Mouse (Mus musculus) adrenal gland, postnatal 10 days (tissue): ENCODE data around the gene Cox4i2. TPM values are rescaled to one million over a fixed set of nuclear protein-coding genes. Genes with fewer than 3 reads are reported as not detected.

Experiments
- DNase-seq: peaks from one replicate; pipeline ENCODE4 v3.0.0; 2021; ENCODE audit warnings: mixed read lengths
- total RNA-seq, 2 experiments: library from RNA; stranded (reverse); gene quantifications; 2 replicates each; pipeline ENCODE4 v1.2.3; 2021

The Cox4i2 gene
- total RNA-seq, 2 experiments from 2014 or later: 8.0 to 8.3 TPM

DNA sequence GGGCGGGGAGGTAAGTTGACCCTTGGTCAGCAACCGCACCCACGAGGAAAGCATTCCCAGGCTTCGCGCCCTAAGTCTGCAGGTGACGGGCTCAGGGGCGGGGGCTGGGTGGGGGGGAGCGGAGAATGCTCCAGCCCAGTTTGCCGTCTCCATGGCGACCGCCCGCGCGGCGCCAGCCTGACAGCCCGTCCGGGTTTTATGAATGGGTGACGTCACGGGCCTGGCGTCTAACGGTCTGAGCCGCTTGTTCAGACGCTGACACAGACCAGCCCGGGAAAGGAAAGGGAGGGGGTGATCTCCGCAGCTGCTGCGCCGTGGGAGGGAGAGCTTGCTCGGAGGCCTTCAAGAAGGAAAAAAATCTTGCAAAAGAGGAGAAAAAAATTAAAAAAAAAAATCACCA is 19.0 kb upstream of the Cox4i2 start:
- peak; percentile 98 for DNase-seq

DNA sequence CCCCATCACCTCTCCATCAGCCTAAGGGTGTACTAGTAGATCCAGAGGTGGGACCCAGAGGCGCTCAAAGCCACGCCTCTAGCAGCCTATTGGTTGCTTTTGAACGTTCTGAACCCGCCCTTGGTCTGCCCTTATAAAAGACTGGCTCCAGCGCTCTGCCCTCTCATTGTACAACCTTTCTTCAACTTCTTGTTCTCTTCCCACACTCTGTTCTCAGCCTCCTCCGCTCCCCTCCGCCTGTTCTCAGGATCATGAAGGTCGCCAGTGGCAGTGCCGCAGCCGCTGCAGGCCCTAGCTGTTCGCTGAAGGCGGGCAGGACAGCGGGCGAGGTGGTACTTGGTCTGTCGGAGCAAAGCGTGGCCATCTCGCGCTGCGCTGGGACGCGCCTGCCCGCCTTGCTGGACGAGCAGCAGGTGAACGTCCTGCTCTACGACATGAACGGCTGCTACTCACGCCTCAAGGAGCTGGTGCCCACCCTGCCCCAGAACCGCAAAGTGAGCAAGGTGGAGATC is 17.8 kb upstream of the Cox4i2 start, which contains the start of gene Id1:
Id1 (plus strand) TSS at position 162 of the 512 bp plus-strand sequence.
- peak; percentile 92 for DNase-seq

DNA sequence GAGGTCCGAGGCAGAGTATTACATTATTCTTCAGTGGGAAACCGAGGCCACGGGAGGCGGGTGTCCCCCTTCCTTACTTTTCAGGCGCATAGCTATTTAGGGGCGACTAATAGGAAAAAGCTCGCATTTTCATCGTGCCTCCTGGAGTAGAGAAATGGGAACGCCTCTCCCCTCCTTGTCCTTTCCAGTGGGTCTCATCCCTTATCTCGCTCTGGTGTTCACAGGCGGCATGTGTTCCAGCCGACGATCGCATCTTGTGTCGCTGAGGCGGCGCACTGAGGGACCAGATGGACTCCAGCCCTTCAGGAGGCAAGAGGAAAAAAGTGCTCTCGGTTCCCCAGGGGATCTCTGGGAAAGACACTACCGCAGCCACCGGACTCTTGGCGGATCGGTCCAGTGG is 17.2 kb upstream of the Cox4i2 start:
- DNase-seq: peak; percentile 61

DNA sequence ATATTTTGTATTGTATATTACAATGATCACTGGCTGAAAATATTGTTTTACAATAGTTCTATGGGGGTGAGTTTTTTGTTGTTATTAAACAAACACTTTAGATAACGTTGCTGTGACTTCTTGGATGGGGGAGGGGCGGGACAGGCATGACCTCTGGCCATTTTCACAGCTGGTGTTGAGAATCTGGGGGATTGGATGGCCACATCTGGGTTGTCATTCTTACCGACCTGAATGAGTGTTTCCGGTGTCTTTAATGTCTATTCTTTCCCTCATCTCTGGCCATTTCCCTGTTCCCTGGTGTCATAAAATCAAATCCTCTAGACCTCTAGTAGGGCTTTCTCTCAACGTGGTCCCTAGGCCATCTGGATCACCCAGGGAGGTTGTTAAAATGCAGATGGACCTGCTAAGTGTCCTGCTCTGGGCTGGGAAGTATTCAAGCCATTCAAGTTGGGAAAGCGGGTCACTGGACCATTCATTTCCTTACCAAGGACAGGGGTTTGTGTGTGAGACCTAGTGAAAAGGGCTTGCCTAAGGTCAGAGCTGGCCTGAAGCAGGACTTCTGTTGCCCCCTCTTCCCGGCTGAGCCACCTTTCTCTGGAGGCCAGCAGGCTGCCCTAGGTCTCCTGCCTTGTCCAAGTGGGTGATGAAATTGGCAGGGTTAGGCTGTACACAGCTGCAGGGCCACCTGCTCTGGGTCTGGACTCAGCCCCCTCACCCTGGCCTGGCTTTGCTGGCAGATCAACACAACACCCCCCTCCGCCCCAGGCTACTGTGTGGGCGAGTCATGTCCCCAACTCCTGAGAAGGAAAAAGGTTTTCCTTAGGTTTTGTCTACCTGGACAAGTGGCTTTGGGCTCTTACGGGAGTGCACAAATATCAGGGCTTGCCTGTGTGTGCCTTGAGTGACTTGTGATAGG is 16.4 kb upstream of the Cox4i2 start:
- DNase-seq: peak; percentile 75

DNA sequence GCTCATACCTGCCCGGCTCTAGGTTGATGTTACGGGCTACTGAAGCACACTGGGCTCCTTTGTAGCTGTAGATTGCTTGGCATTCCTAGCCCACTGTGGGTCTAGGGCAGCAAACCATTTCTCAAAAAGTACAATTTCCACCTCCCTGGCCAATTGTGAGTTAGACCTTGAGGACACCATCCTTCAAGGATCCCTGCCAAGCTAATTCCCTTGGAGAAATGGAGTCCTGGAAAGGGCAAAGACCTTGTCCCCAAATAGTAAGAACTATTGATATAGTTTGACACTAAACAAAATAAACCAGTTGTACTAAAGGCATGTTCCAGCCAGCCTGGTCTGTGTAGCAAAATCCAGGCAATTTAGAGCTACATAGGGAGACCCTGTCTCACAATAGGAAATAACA is 15.6 kb upstream of the Cox4i2 start:
- peak; percentile 65 for DNase-seq

DNA sequence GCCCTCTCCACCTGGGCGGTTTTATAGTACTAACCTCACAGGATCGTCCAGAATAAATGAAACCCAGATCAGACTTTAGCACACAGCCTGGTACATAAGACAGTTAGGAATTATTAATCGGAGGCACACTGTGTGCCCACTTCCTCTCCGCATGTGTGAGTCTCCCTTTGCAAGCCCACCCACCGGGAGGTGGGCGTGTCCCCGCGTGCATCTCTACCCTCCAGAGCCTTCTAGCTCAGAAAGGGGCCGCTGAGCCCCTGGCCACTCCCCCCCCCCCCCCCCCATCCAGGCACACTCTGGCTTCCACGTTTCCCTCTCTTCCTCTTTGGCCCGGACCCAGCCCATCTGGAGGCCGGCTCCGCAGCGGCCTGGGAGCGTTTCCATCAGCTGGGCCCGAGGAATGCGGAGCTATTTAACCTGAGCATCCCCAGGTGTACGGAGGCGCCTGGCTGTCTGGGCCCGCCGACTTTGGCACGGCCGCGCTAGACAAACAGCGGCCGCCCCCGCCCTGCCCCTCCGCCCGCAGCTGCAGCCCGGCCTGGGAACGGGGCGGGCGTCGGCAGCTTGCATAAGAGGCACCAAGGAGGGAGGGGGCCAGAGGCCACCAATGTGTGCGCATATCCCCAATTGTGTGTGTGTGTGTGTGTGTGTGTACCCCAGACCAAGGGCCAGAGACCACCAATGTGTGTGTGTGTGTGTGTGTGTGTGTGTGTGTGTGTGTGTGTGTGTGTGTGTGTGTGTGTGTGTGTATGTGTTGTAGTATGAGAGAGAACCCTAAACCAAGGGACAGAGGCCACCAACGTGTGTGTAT is 14.7 kb upstream of the Cox4i2 start:
- peak; percentile 84 for DNase-seq

DNA sequence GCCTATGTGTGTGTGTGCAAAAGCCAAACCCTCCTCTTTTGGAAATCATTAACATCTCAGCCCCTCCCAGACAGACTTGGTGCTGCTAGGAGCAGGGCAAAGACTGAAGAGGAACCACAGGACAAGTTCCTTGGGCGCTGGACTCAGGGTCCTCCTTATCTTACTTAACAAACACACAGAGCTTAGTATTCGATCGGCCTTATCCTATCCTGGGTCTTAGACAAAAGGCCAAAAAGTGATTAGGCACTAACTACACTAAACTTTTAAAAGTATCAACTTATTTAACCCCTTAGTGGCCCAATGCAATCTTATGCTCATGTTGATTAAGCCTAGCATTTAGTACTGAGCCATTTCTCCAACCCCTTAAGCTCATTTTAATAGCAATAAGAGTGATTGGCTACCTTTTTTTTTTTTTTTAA is 14.1 kb upstream of the Cox4i2 start:
- no peak for DNase-seq

DNA sequence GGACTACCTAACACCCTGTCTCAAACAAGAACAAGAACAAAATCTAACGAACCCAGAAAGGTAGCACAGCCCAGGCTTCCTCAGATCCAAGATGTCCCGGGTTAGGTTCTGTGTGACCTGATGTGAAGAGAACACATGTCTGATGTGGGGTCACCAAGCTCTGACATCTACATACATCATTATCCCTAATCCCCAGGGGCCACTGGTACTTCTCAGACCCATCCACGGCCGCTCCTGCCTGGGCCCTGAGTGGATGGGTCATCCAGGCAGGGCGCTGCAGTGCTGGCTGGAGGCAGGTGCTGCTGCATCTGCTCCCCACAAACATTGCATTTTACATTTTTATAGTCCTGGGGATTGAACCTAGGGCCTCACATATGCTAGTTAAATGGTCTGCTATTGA is 13.5 kb upstream of the Cox4i2 start:
- no peak for DNase-seq

DNA sequence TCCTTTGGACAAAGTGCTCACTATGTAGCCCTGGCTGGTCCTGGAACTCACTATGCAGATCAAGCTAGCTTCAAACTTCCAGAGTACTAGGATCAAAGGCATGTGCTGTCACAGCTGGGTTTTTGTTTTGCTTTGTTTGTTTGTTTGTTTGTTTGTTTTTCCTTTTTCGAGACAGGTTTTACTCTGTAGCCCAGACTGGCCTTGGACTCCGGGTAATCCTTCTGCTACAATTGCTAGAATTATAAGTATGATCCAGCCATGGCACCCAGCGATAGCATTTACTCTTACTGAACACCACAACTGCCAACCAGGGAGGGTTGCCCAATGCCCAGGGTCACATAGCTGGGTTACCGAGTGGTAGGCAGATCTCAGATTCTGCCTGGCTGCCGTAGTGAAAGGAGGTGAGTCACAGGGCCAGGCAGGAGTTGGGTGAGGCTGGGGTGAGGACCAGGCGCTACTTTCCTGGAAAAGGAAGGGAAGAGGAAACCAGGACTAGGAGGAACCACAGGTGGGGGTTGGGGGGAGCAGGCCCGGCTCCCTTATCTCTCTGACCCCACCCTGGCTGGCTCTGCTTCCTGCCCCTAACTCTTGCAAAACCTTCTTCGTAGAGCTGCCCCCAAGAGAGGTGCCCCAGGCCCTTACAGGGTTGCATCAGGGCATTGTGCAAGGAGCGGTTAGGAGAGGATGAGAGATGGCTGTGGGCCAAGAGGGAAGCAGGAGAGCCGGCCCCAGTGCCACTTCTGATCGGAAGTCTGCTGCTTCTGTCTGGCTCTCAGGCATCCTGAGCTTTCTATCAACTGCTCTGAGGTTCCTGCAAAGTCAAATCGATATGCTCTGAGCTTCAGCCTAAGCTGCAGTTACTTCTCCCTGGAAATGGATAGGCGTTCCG is 12.6 kb upstream of the Cox4i2 start:
- DNase-seq: peak; percentile 89

DNA sequence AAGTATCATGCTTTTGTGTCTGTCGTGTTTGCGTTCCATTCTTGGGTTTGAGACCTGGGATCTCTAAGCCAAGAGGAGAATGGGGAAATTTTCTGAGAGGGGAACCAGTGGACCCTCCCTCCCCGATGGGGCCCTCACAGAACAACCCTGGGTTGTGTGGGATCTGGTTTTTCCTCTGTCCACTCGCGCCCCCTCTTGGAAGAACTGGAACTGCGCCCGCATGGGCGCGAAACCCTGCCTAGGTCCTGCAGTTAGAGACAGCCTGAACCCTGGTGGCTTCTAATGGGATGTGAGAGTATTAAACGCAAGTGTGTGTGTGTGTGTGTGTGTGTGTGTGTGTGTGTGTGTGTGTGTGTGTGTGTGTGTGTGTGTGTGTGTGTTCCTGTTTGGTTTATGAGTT is 11.5 kb upstream of the Cox4i2 start:
- peak; percentile 92 for DNase-seq

DNA sequence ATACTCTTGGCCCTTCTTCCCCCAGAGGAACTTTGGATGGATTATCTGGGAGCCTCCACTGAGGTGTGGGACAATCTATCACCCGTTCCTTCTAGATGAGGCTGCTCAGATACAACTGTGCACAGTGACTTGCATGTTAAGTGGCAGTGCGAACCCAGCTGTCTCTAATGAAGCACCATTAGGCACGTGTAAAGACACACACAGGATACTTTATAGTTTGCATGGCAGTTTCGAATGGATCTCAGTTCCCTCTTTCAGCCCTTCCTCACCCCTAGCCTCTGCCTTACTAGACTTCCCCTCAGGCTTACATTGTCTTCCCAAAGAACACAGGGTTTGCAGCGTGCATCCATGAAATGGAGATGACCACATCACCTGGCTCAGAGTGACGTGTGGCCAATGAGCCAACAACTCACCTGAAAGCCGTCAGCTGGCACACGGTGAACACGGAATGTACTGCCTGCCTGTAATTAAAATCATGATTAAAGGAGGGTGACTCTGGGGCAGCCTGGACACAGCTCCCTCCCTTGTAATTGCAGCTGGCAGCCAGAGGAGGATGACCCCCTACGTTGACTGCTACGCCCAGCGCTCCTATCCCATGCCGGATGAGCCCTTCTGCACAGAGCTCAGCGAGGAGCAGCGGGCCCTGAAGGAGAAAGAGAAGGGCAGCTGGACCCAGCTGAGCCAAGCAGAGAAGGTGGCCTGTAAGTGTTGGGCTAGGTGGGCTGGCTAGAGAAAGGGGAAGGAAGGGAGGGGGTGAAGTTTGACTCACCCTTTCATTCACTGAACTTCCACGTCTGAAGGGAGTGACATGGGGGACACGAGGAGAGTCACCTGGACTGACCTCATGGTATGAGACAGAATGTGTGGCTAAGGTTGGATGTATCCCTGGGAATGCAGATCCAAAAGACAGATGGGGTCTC is 2.8 kb downstream of the Cox4i2 start:
- no peak for DNase-seq

DNA sequence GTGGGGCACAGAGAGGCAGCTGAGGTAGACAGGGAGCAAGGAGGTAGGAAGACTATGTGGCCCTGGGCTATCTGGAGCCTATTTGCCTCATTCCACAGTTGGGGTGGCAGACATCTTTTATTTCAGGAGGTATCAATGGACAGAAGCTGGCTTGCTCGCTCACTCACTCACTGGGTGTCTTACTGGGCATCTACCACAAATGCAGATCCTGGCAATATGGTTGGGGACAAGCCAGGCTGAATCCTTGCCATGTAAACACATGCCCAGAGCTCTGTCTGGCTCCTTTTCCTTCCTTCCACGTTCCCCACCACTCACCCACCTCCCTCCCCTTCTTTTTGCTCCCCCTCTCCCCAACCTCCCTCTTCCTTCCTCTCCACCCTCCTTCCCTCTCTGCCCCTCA is 3.5 kb downstream of the Cox4i2 start:
- no peak for DNase-seq

DNA sequence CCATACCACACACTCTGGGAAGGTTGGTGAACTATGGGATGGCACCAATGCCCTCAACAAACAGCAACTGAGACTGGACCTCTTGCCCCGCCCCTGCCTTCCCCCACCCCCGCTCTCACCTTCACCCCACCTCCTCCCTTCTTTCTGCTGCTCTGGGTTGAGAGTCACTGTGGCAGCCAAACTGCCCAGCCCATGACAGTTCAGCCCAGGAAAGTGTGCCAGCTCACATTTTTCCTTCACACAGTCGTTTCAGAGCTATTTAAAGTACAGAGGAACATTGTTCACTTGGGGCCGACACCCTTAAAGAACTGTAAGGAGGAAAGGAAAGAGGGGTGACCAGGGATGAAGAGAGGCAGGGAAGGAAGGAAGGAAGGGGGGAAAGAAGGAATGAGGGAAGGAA is 4.4 kb downstream of the Cox4i2 start:
- no peak for DNase-seq

DNA sequence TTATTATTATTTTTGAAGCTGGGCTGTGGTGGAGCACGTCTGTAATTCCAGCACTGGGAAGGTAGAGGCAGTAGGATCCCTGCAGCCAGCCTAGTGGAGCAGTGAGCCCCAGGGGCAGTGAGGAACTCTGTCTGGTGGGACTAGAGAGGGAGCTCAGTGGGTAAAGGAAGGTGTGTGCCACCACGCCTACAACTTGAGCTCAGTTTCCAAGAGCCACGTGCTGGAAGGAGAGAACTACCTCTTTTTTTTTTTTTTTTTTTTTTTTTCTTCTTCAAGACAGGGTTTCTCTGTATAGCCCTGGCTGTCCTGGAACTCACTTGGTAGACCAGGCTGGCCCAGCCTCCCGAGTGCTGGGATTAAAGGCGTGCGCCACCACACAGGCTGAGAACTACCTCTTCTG is 9.3 kb downstream of the Cox4i2 start:
- DNase-seq: no peak

DNA sequence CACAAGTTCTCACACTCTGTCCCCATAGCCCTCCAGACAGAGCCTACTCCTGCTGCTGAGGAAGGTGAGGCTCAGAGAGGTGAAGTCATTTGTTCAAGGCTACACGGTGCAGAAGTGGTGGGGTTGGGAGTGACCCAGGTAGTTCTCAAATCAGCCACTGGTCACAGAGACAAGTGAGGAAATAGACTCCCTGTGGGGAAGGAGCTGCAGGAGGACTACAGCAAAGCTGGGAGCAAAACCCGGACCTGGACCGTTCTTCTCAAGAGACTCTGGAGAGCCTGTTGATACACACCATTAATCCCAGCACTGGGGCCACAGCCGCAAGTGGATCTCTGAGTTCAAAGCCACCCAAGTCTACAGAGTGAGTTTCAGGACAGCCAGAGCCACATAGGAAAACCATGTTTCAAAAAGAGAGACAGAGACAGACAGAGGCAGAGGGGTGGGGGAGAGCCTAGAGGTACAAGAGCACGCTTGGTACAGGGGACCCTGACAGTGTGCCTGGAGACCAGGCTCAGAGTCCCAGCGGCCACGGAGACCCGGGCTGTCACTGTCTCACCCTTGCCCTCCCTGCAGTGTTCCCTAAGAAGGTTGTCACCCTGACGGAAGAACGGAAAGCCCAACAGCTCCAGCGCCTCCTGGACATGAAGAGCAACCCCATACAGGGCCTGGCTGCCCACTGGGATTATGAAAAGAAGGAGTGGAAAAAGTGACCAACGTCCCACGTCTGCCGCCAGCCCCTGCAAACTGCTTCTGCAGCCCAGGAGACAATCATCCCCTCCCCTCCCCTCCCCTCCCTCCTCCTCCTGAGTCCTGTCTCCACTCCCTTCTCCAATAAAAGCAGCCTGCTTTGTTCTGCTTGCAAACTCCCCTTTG is 10.4 kb downstream of the Cox4i2 start:
- DNase-seq: peak; percentile 41

DNA sequence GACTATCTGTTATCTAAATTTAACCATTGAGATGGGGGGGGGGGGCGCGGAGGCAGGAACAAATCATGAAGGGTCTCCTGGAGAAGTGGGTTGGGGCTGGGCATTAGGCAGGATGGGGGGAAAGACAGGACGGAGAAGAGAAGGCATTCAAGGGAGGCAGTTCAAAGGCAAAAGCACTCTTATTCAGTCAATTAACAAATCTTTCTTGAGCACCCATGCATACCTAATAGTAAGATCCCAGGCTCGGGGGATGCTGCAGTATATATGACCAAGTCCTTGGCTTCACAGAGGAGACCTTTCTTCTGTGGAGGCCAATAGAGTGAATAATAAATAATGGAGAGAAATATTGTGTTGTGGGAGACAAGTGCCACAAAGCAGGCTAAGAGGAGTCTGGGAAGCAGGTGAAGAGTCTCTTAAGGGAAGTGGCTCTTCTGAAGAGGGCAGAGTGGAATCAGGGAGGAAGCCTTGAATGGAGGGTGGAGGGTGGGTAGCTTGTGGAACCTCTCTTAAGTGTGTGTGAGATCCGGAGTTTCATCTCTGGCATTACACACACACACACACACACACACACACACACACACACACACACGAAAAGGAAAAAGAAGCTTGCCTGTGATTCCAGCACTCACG is 11.2 kb downstream of the Cox4i2 start:
- DNase-seq: no peak

DNA sequence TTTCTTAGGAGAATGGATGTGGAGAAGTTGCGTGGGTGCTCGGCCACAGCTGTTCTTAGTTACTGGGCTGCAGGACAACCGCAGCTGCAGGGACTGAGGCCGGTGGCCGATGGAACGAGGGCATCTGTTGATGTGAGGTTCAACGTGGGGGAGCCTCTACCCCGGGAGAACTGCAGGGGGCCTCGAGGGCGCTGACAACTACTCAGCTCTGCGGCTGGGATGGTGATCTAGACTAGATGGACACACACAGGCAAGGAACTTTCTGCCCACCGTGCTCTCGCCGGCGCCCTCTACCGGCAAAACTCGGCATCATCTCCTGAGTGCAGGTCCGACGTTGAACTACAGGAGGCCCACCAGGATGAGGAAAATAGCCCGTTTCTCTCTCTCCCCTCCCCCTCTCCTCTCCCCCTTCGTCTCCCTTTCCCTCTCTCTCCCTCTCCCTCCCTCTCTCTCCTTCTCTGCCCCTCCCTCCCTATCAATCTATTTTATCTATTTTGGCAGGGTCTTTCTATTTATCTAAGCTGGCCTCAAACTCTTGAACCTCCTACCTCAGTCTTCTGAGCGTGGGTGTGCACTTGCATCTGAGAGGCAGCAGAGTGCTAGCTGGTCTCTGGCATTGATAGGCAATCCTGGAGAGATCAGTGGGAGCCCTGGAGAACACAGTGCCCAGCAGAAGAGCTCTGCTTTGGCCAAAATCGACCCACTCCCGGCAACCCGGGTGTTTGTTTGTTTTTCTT is 12.6 kb downstream of the Cox4i2 start:
- peak; percentile 96 for DNase-seq

DNA sequence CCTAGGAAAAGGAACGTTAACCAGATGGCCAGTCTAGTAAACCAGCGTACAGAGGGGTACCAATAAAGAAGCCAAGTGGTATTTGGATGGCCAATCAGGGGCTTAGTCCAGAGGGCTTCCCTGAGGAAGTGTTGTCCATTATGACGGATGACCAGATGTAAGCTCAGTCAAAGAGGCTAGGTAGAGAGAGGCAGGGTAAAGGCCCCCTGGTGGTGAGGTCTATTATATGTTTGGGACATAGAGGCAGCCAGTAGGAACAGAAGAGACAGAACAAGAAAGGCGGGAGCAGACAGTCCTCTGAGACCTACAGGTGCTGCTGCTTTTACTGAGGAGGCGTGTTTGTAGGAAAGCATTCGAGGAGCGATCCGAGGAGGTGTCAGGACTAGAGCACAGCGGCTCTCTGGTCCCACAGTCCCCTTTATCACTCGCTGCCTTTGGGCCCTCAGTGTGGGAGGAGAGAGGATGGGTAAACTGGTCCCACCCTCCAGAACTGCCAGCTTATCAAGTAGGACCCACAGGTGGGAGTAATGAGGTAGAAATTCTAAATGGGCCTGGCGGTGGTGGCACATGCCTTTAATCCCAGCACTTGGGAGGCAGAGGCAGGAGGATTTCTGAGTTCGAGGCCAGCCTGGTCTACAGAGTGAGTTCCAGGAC is 13.8 kb downstream of the Cox4i2 start:
- peak; percentile 79 for DNase-seq
